Mouse (Mus musculus): ENCODE measurements around the gene Gm4131. TPM values are rescaled to one million over a fixed set of nuclear protein-coding genes. Genes with fewer than 3 reads are reported as not detected.
A peak's percentile ranks its signal among the peaks of the same experiment; 100 is the strongest.

The Gm4131 gene
- polyA plus RNA-seq, 1 experiment from 2014 or later, result not detected

DNA sequence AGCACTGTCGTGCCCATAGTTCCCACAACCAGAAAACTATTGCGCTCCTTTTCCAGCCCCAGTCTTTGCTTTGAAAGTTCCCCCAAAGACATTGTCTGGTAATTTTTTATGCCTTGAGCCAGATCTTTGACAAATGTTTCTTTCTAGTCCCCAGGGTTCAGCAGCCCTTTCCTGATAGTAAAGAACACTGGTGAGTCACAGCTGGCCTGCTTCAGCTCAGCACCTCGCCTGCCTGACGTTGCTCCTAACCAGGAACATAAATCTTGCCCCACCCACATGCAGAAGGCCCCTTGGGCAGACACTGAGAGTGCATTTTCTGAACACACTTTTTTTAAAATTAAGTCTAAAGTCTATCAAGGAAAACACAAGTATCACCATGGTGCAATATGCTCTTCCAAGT, 3.6 kb upstream of the Gm4131 start:
- peaks cover 4% of the 10 kb centered on the region; the same call in 1 of the 2 replicates for H3K36me3 ChIP-seq
- no peak overlapping the region for H3K27ac ChIP-seq (replicated peaks)
- H3K4me3 ChIP-seq, result no peak overlapping the region
- no peak overlapping the region for H3K9ac ChIP-seq (replicated peaks)
- H3K27me3 ChIP-seq, result no peaks in the 10 kb centered on the region
- ATAC-seq (replicated peaks), result no peak
- H3K4me2 ChIP-seq (replicated peaks), result no peak overlapping the region
- no peaks in the 10 kb centered on the region for H3K9me3 ChIP-seq
- H3K4me1 ChIP-seq, result peaks cover 10% of the 10 kb centered on the region
- 80% methylated on average over 4 of the region's 4 CpGs for WGBS

DNA sequence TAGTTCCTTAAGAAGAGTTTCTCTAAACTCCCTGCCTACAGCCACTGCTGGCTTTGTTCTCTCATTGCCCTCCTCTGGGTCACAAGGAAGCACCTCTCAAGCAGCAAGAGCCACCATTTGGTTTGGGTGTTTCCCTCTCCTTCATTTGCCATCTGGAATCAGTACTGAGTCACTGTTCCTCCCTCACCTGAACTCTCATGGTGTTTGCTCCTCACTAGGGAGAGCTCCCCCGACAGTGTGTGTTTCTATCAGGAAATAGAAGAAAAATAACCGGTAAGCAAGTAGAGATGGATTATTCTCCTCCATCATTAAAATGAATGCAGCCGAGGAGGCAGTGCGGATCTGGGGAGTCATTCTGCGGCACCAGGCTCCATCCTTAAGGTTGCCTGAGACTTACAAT, 2.7 kb upstream of the Gm4131 start:
- peaks cover 4% of the 10 kb centered on the region; the same call in 1 of the 2 replicates for H3K36me3 ChIP-seq

GRCm38 (mm10) chr14:62563679-62564078, 3.0 kb downstream of the Gm4131 start:
- Histone ChIP-seq H3K9ac (replicated peaks) (no peak overlapping the region), H3K4me3 (no peak overlapping the region), H3K4me1 (peaks cover 42% of the 10 kb centered on the region), H3K4me2 (replicated peaks) (no peak overlapping the region), H3K27ac (replicated peaks) (no peak overlapping the region), H3K27me3 (no peaks in the 10 kb centered on the region), H3K9me3 (no peaks in the 10 kb centered on the region), H3K36me3 (0 out of 2 replicates have a peak, but pooled peaks cover 4% of the 10 kb centered on the region)
- no peak for ATAC-seq (replicated peaks)
- WGBS, result 40% methylated on average over 7 of the region's 7 CpGs

More for the DNA sequence above, 2.7 kb upstream of the Gm4131 start:
- Histone ChIP-seq H3K27me3 (no peaks in the 10 kb centered on the region), H3K4me3 (no peak overlapping the region), H3K27ac (replicated peaks) (no peak overlapping the region), H3K9me3 (no peaks in the 10 kb centered on the region), H3K4me1 (peaks cover 9% of the 10 kb centered on the region), H3K9ac (replicated peaks) (no peak overlapping the region), H3K4me2 (replicated peaks) (no peak overlapping the region)
- ATAC-seq (replicated peaks), result no peak
- 91% methylated on average over 5 of the region's 5 CpGs for WGBS

GRCm38 (mm10) chr14:62561875-62562748, 4.6 kb downstream of the Gm4131 start:
- WGBS, result 13% methylated on average over 17 of the region's 17 CpGs
- peaks cover 54% of the 10 kb centered on the region for H3K4me1 ChIP-seq
- ATAC-seq (replicated peaks), result peak; percentile 87
- no peaks in the 10 kb centered on the region for H3K36me3 ChIP-seq
- H3K9me3 ChIP-seq, result no peaks in the 10 kb centered on the region
- H3K27ac ChIP-seq (replicated peaks), result peak overlapping the region; percentile 85
- no peaks in the 10 kb centered on the region for H3K27me3 ChIP-seq
- H3K4me2 ChIP-seq (replicated peaks), result peak overlapping the region; percentile 40
- peak overlapping the region; percentile 16; the same call in 1 of the 2 replicates for H3K4me3 ChIP-seq
- H3K9ac ChIP-seq (replicated peaks), result no peak overlapping the region; the same call in 1 of the 2 replicates

- peak overlapping the region; percentile 87 for H3K4me2 ChIP-seq (replicated peaks)
- peaks cover 40% of the 10 kb centered on the region for H3K4me1 ChIP-seq
- no peaks in the 10 kb centered on the region for H3K27me3 ChIP-seq
- 80% methylated on average over 3 of the region's 3 CpGs for WGBS
- ATAC-seq (replicated peaks), result no peak
- H3K27ac ChIP-seq (replicated peaks), result no peak overlapping the region
- H3K9me3 ChIP-seq, result no peaks in the 10 kb centered on the region
- no peak overlapping the region for H3K9ac ChIP-seq (replicated peaks)
- H3K4me3 ChIP-seq, result peak overlapping the region; percentile 85
- no peaks in the 10 kb centered on the region for H3K36me3 ChIP-seq
Observed at GRCm38 (mm10) chr14:62557111-62557510, 9.6 kb downstream of the Gm4131 start.

- no peaks in the 10 kb centered on the region for H3K9me3 ChIP-seq
- H3K9ac ChIP-seq (replicated peaks), result peak overlapping the region; percentile 79
- peak overlapping the region; percentile 87 for H3K4me2 ChIP-seq (replicated peaks)
- peak; percentile 83 for ATAC-seq (replicated peaks)
- no peaks in the 10 kb centered on the region for H3K27me3 ChIP-seq
- peaks cover 30% of the 10 kb centered on the region for H3K4me1 ChIP-seq
- H3K4me3 ChIP-seq, result peak overlapping the region; percentile 85
- no peaks in the 10 kb centered on the region for H3K36me3 ChIP-seq
- WGBS, result 5% methylated on average over 37 of the region's 38 CpGs
- H3K27ac ChIP-seq (replicated peaks), result peak overlapping the region; percentile 79
Observed at GRCm38 (mm10) chr14:62555840-62556810, 10.6 kb downstream of the Gm4131 start.

- H3K4me3 ChIP-seq, result peak within 1 kb of the TSS; percentile 85
- peak; percentile 92 for ATAC-seq (replicated peaks)
- H3K9me3 ChIP-seq, result no peaks in the 10 kb centered on the region
- peak within 1 kb of the TSS; percentile 87 for H3K4me2 ChIP-seq (replicated peaks)
- H3K27ac ChIP-seq (replicated peaks), result peak within 1 kb of the TSS; percentile 79
- under 1% methylated on average over 51 of the region's 51 CpGs for WGBS
- H3K4me1 ChIP-seq, result peaks cover 24% of the 10 kb centered on the region
- peak within 1 kb of the TSS; percentile 79 for H3K9ac ChIP-seq (replicated peaks)
- H3K27me3 ChIP-seq, result no peaks in the 10 kb centered on the region
- H3K36me3 ChIP-seq, result no peaks in the 10 kb centered on the region
Observed at GRCm38 (mm10) chr14:62555309-62555829, 11.4 kb downstream of the Gm4131 start, which contains the start of gene Fam124a. TSS of gene Fam124a (plus strand) at chr14:62555737.

DNA sequence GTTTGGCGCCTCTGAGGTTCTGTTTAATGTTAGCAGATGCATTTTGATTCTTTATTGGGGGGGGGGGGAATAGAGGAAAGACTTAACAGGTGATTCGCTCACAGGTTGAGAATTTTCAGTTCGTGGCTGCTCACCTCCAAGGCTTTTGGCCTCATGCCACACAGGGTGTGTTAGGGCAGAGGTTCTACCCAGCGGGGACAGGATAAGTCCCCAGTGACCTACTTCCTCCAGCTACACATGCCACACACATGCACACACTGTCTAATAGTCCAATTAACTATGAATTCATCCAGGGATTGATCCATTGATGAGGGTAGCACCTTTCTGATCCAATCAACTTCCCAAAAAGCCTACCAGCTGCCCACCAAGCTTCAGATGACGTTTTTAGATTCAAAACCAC, 12.9 kb downstream of the Gm4131 start:
- Histone ChIP-seq H3K27me3 (no peaks in the 10 kb centered on the region), H3K27ac (replicated peaks) (no peak overlapping the region), H3K4me3 (no peak overlapping the region), H3K9ac (replicated peaks) (no peak overlapping the region), H3K4me1 (peaks cover 20% of the 10 kb centered on the region), H3K36me3 (no peaks in the 10 kb centered on the region), H3K9me3 (no peaks in the 10 kb centered on the region), H3K4me2 (replicated peaks) (no peak overlapping the region)
- no peak for ATAC-seq (replicated peaks)
- 74% methylated on average over 5 of the region's 5 CpGs for WGBS

- Histone ChIP-seq H3K4me3 (no peak overlapping the region), H3K27me3 (no peaks in the 10 kb centered on the region), H3K27ac (replicated peaks) (no peak overlapping the region), H3K9ac (replicated peaks) (no peak overlapping the region), H3K4me1 (peaks cover 14% of the 10 kb centered on the region), H3K36me3 (no peaks in the 10 kb centered on the region), H3K4me2 (replicated peaks) (no peak overlapping the region), H3K9me3 (no peaks in the 10 kb centered on the region)
- WGBS, result 88% methylated on average over 4 of the region's 4 CpGs
- ATAC-seq (replicated peaks), result no peak
Observed at GRCm38 (mm10) chr14:62552771-62553170, 13.9 kb downstream of the Gm4131 start.

GRCm38 (mm10) chr14:62550121-62550520, 16.6 kb downstream of the Gm4131 start:
- 62% methylated on average over 4 of the region's 4 CpGs for whole genome bisulfite sequencing
- Histone ChIP-seq H3K4me2 (replicated peaks) (no peak overlapping the region), H3K9ac (replicated peaks) (no peak overlapping the region), H3K27me3 (no peaks in the 10 kb centered on the region), H3K4me1 (no peaks in the 10 kb centered on the region), H3K36me3 (no peaks in the 10 kb centered on the region), H3K9me3 (no peaks in the 10 kb centered on the region), H3K4me3 (no peak overlapping the region), H3K27ac (replicated peaks) (no peak overlapping the region)
- no peak for ATAC-seq (replicated peaks)

DNA sequence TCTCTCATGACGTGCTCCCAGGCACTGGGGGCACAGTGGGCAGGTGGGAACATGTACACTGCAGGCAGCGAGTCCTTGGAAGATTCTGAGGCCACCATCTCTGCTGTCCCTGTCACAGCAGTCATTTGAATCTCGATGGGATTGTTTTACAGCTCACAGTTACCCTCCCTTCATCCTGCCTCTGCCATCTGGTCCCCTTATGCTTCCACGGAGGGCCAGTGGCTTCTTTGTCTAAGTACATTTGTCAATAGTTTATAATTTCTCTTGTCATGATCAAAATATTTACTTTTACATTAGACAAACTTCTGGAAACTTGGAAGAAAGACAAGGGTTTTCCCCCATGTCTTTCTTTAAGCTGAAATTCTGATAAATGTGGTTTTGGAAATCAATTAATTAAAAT, 20.0 kb downstream of the Gm4131 start:
- no peak for ATAC-seq (replicated peaks)
- H3K4me2 ChIP-seq (replicated peaks), result no peak overlapping the region
- H3K9ac ChIP-seq (replicated peaks), result no peak overlapping the region
- no peaks in the 10 kb centered on the region for H3K36me3 ChIP-seq
- H3K4me3 ChIP-seq, result no peak overlapping the region
- WGBS, result 46% methylated on average over 4 of the region's 4 CpGs
- H3K4me1 ChIP-seq, result no peaks in the 10 kb centered on the region
- H3K27ac ChIP-seq (replicated peaks), result no peak overlapping the region
- no peaks in the 10 kb centered on the region for H3K9me3 ChIP-seq
- H3K27me3 ChIP-seq, result no peaks in the 10 kb centered on the region
